Mouse (Mus musculus): ENCODE results near the gene Stat4. TPM values are rescaled to one million over a fixed set of nuclear protein-coding genes. Genes with fewer than 3 reads are reported as not detected.

Gene Stat4
- polyA plus RNA-seq, 1 experiment from 2014 or later: 0.64 TPM

DNA sequence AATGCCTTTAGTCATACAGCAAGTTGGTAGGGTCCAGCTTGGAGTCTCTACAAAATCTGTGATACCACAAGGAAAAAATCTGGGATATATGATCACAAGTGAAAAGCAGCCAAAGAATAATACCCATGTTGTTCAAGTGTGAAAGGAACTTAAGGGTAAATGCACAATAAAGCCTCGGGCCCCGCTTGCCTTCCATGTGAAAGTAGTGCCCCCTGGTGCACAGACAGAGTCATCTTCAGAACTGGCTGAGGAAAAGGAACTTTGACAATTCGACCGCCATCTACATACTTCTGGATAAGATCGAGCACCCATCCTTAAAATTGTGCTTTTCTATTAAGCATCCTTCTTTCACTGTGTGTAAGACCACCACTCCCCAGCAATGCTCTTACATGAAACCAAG, 11.6 kb downstream of the Stat4 start:
- H3K4me3 ChIP-seq: no peak overlapping the region
- no peaks in the 10 kb centered on the region for H3K36me3 ChIP-seq
- ATAC-seq (ENCODE audit: low FRiP score): no peak
- H3K4me2 ChIP-seq: no peak overlapping the region
- H3K27ac ChIP-seq: no peak overlapping the region
- 63% methylated on average over 5 of the region's 5 CpGs for WGBS
- no peaks in the 10 kb centered on the region for H3K27me3 ChIP-seq
- H3K9me3 ChIP-seq: no peaks in the 10 kb centered on the region
- H3K4me1 ChIP-seq (replicated peaks): peaks cover 4% of the 10 kb centered on the region; the same call in 1 of the 2 replicates
- H3K9ac ChIP-seq: no peak overlapping the region

DNA sequence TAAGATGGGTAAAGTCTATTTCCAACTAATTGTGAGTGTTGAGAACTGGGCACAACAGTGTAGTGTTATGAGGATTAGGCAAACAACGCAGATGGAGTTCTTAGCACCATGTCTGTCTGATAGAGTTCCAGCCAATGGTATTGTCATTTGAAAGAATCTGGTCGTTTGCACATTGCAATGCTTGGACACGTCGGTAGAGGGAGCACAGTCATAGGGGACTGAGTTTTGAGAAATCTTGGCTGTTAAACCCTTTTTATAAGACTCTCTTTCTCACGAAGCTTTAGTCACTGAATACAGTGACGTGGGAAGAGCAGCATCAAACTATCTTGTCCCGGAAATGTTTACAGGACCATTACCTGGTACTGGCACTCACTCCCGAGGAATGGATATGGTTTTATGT, 17.1 kb downstream of the Stat4 start:
- Histone ChIP-seq H3K9me3 (no peaks in the 10 kb centered on the region), H3K27me3 (peaks cover 20% of the 10 kb centered on the region), H3K9ac (no peak overlapping the region), H3K4me2 (no peak overlapping the region), H3K4me1 (replicated peaks) (peaks cover 9% of the 10 kb centered on the region), H3K27ac (no peak overlapping the region), H3K4me3 (no peak overlapping the region), H3K36me3 (no peaks in the 10 kb centered on the region)
- 37% methylated on average over 8 of the region's 8 CpGs for WGBS
- ATAC-seq (ENCODE audit: low FRiP score): no peak

DNA sequence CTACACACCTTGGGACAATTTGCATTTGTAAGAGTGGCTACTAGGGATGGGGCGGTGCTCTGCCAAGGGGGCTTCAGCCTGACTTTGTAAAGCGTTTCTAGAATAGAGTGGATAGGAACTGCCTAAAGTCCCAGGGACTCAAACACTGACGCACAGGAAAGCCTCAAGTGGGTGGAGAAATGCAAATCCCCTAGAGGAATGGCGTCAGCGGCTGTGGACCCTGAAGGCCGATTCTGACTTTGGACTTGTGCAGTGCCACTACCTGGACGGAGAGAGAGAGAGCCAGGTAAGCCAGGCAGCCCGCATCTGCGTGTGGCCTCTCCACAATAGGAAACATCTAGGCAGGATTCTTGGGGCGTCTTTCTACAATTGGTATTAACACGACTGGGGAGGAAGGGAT, 21.5 kb downstream of the Stat4 start:
- WGBS: 1% methylated on average over 11 of the region's 11 CpGs
- no peaks in the 10 kb centered on the region for H3K36me3 ChIP-seq
- H3K9ac ChIP-seq: peak overlapping the region; percentile 55
- peaks cover 9% of the 10 kb centered on the region for H3K4me1 ChIP-seq (replicated peaks)
- peak overlapping the region; percentile 21 for H3K4me3 ChIP-seq
- ATAC-seq (ENCODE audit: low FRiP score): no peak
- no peak overlapping the region for H3K27ac ChIP-seq
- H3K27me3 ChIP-seq: peaks cover 25% of the 10 kb centered on the region
- no peaks in the 10 kb centered on the region for H3K9me3 ChIP-seq
- peak overlapping the region; percentile 48 for H3K4me2 ChIP-seq

DNA sequence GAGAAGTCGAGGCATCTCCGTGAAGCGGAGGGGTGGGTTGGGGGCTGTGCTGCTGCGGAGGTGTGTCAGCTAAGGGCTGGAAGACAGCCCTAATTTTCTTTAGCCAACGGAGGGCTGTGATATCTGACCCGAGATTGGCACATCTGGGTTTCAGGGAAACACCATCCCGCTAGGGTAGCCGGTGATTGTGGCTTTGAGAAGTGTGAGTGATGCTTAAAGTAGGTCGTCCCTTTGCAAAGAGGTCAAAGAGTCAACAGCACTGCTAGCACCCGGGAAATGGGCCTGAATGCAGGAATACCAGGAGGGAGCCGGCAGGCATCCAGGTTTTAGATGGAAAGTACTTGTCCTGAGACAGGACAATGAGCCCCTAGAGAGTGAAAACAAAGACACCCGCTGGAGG, 22.0 kb downstream of the Stat4 start:
- H3K4me3 ChIP-seq: peak overlapping the region; percentile 21
- no peaks in the 10 kb centered on the region for H3K9me3 ChIP-seq
- peaks cover 9% of the 10 kb centered on the region for H3K4me1 ChIP-seq (replicated peaks)
- H3K27ac ChIP-seq: no peak overlapping the region
- no peak for ATAC-seq (ENCODE audit: low FRiP score)
- H3K27me3 ChIP-seq: peaks cover 25% of the 10 kb centered on the region
- no peaks in the 10 kb centered on the region for H3K36me3 ChIP-seq
- H3K9ac ChIP-seq: peak overlapping the region; percentile 55
- WGBS: 2% methylated on average over 12 of the region's 12 CpGs
- H3K4me2 ChIP-seq: peak overlapping the region; percentile 48

DNA sequence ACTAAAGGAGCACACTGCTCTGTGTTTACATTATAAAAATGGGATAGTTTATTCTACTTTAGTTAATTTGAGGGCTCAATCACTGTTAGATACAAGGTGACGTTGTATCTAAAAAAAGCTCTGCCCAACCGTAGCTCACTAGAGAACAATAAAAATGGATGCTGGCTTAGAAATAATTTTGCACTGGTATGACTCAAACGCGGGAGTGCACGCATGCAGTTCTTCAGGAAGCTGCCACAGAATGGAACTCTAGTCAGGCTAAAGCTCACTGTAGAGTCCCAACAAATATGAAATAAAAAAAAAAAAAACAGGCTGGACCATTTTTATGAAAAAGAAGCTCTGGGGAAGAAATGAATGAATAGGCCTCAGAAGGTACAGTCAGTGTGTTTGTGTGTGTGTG, 23.8 kb downstream of the Stat4 start:
- no peaks in the 10 kb centered on the region for H3K36me3 ChIP-seq
- no peak overlapping the region for H3K4me2 ChIP-seq
- no peak overlapping the region for H3K27ac ChIP-seq
- no peaks in the 10 kb centered on the region for H3K9me3 ChIP-seq
- no peak overlapping the region for H3K4me3 ChIP-seq
- no peak for ATAC-seq (ENCODE audit: low FRiP score)
- no peak overlapping the region for H3K9ac ChIP-seq
- peaks cover 25% of the 10 kb centered on the region for H3K27me3 ChIP-seq
- 91% methylated on average over 5 of the region's 5 CpGs for WGBS
- H3K4me1 ChIP-seq (replicated peaks): peaks cover 9% of the 10 kb centered on the region

DNA sequence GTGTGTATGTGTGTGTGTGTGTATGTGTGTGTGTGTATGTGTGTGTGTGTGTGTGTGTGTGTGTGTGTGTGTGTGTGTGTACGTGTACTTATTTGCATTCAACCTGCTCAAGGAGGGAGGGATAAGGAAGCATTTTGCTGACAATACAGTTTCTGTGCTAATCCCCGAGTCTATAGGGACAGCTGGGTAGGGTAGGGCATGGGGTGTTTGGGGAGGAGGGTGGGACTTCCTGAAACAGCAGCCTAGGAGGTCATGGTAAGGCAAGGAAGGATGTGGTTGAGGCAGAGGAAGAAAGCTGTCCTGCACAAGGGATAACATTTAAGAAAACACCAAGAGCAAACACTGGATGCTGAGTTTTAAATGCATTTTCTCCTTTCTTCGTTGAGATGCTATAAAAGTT, 24.3 kb downstream of the Stat4 start:
- Histone ChIP-seq H3K4me1 (replicated peaks) (peaks cover 9% of the 10 kb centered on the region), H3K4me3 (no peak overlapping the region), H3K9me3 (no peaks in the 10 kb centered on the region), H3K36me3 (no peaks in the 10 kb centered on the region), H3K27me3 (peaks cover 25% of the 10 kb centered on the region), H3K4me2 (no peak overlapping the region), H3K9ac (no peak overlapping the region), H3K27ac (no peak overlapping the region)
- 76% methylated on average over 3 of the region's 3 CpGs for WGBS
- ATAC-seq (ENCODE audit: low FRiP score): no peak

DNA sequence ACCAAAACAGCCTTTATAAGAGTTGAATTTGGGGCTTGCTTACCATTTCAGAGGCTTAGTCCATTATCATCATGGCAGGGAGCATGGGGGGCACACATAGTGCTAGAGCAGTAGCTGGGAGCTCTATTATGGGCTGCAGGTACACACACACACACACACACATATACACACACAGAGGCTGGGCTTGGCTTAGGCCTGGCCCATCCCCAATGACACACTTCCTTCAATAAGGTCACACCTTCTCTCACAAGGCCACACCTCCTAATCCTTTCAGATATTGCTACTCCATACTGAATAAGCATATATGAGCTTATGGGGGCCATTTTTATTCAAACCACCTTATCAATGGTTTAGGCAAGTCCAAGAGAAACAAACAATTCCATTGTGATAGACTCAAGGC, 25.3 kb downstream of the Stat4 start:
- no peak overlapping the region for H3K4me2 ChIP-seq
- no peak overlapping the region for H3K27ac ChIP-seq
- H3K36me3 ChIP-seq: no peaks in the 10 kb centered on the region
- ATAC-seq (ENCODE audit: low FRiP score): no peak
- H3K9me3 ChIP-seq: no peaks in the 10 kb centered on the region
- no peak overlapping the region for H3K4me3 ChIP-seq
- H3K4me1 ChIP-seq (replicated peaks): peaks cover 9% of the 10 kb centered on the region
- peaks cover 24% of the 10 kb centered on the region for H3K27me3 ChIP-seq
- H3K9ac ChIP-seq: no peak overlapping the region

DNA sequence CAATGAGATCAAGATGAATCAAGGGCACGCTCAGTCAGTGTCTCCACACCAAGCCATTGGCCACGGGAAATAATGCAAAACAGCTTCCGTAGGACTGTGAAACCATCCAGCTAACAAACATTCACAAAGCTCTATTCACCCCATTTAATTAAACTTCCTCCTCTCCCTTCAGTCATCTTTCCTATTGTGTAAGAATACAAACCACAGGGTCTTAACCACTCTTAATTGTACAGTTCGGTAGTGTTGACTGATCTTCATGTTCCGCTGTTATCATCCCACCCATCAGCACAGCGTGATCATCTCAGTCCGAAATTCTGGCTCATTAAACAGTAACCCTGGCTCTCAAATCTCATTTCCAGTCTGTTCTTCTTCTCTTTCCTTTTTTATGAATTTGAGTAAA, 25.8 kb downstream of the Stat4 start:
- H3K9ac ChIP-seq: no peak overlapping the region
- H3K4me2 ChIP-seq: no peak overlapping the region
- H3K4me1 ChIP-seq (replicated peaks): peaks cover 9% of the 10 kb centered on the region
- ATAC-seq (ENCODE audit: low FRiP score): no peak
- no peaks in the 10 kb centered on the region for H3K36me3 ChIP-seq
- H3K27me3 ChIP-seq: peaks cover 19% of the 10 kb centered on the region
- no peak overlapping the region for H3K4me3 ChIP-seq
- no peaks in the 10 kb centered on the region for H3K9me3 ChIP-seq
- 83% methylated on average over 7 of the region's 7 CpGs for WGBS
- H3K27ac ChIP-seq: no peak overlapping the region

DNA sequence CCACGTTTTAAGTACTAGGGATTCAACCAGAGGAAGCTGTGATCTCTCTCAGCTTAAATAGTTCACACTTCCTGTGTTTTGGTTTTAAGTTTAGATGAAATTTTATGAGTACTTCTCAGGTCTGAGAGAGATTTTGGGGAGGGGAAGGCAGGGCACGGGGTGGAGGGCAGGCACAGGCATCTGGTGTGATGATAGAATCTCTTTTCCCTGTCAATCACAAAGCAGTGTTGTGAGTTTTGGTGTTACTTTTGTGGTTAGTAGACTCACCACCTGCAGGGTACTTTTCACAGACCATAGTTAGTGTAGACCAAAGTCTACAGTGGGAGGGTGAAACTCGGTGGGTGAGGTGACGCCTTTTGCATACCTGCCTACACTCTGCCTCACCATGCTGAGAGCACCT, 32.7 kb downstream of the Stat4 start:
- Histone ChIP-seq H3K9me3 (no peaks in the 10 kb centered on the region), H3K4me3 (no peak overlapping the region), H3K27me3 (no peaks in the 10 kb centered on the region), H3K4me2 (no peak overlapping the region), H3K4me1 (replicated peaks) (no peaks in the 10 kb centered on the region), H3K9ac (no peak overlapping the region), H3K27ac (no peak overlapping the region), H3K36me3 (no peaks in the 10 kb centered on the region)
- 71% methylated on average over 4 of the region's 4 CpGs for WGBS
- no peak for ATAC-seq (ENCODE audit: low FRiP score)

DNA sequence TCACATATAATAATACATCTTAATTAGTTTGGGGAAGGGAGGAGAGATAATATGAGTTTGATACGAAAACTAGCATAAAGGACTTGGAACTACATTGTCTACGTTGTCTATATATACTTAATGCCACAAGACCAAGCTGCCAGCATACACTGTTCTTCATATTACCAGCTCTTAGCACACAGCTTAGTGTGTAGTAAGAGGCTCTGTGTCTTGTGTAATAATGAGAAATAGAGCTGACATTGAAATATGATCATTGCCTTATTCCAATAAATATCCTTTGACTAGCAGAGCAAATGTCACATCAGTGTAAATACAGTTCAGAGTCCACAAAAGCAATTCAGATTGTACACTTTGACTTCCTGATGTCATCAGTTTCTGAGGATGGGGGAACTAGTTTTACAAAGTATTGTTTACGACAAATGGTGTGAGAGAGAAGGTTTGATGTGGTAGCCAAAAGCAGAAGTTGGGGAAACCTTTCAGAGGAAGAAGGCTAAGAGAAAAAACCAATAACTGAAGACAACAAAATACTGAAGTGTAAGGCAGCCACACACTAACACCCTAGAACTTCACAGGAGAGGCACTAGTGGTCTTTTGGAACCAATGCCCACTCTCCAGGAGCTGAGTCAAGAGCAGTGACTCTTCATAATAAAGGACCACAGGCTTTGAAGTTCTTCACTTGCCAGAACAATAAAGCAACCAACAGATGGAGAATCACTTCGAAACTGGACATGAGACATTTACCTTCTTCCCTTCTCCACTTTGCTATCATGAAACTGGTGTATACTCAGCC, 35.2 kb downstream of the Stat4 start:
- Histone ChIP-seq H3K27me3 (no peaks in the 10 kb centered on the region), H3K4me1 (replicated peaks) (no peaks in the 10 kb centered on the region), H3K9ac (no peak overlapping the region), H3K4me2 (no peak overlapping the region), H3K36me3 (no peaks in the 10 kb centered on the region), H3K27ac (no peak overlapping the region), H3K4me3 (no peak overlapping the region), H3K9me3 (no peaks in the 10 kb centered on the region)
- no peak for ATAC-seq (ENCODE audit: low FRiP score)
- WGBS: 89% methylated on average over 4 of the region's 4 CpGs

DNA sequence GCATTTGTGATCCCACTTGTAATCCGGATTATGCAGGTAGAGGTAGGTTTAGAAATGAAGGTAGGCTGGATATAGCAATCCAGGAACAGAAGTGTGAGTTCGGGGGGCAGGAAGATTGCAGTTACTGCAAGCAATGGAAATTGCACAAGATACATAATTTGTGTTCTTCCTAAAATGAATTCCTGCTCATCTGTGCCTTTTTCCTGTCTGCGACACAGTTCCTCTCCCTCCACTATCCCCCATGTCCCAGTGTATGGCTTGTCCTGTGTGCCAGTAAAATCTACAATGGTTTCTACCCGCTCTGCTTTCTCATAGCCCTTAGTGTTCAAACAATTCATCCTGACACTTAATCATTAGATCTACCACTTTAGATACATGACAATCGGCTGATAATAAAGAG, 41.7 kb downstream of the Stat4 start:
- Histone ChIP-seq H3K9ac (no peak overlapping the region), H3K36me3 (no peaks in the 10 kb centered on the region), H3K4me1 (replicated peaks) (no peaks in the 10 kb centered on the region), H3K4me3 (no peak overlapping the region), H3K27ac (no peak overlapping the region), H3K9me3 (no peaks in the 10 kb centered on the region), H3K4me2 (no peak overlapping the region), H3K27me3 (no peaks in the 10 kb centered on the region)
- WGBS: 87% methylated on average over 5 of the region's 5 CpGs
- ATAC-seq (ENCODE audit: low FRiP score): no peak

DNA sequence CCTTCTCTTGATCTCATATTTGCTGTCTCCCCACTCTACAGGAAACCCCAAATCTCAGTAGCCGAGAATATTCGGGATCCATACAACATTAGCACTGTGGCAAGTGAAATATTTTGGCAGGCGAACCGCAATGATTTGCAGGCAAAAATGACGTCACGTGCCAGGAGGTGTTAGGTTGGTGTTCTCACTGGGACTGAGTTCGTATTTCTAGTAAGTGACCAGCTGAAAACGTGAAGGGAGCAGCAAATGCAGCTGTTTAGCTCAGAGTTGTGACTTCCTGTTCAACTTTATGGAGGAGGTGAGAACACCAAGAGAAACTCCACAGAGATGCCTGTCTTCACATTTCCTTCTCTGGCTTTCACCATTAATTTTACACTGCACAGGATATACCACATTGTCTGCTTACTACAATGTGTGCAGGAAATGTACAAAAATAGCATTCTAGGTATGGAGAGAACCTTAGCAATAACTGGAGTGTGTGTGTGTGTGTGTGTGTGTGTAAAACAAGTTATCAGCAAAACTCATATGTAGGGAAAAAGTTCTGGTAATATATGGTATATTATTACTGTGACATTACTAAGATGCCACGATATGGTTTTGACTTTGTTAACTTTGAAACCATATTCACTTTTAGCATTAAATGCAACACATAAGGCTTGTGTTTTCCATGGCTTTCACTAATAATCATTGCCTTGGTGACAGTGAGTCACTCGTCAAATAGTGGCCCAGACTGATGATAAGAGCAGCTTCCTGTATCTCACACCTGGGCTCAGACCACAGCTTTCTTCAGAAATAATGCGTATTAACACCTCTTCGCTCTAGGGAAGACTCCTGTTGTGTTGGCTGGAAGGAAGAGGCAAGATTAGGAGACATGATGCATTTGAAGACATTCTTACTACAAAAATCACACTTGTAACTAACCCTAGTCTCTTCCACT, 48.1 kb downstream of the Stat4 start:
- Histone ChIP-seq H3K36me3 (no peaks in the 10 kb centered on the region), H3K27me3 (no peaks in the 10 kb centered on the region), H3K4me3 (no peak overlapping the region), H3K4me1 (replicated peaks) (0 out of 2 replicates have a peak, but pooled peaks cover 5% of the 10 kb centered on the region), H3K9ac (no peak overlapping the region), H3K4me2 (no peak overlapping the region), H3K9me3 (no peaks in the 10 kb centered on the region), H3K27ac (no peak overlapping the region)
- no peak for ATAC-seq (ENCODE audit: low FRiP score)
- whole genome bisulfite sequencing: 89% methylated on average over 12 of the region's 12 CpGs
